Comparison of ENCODE assay signal across 12 mouse cellular contexts in genomic region chr8:86967891-86968311, GRCm38 (mm10).
DNase-seq lines count a peak whose midpoint lies in the region; ATAC-seq and TF ChIP-seq lines count a peak whose summit lies in the region.
"Had no signal": no experiment of that assay in that cellular context is flagged by ENCODE, and none has a peak within 500 bp of the region (broad histone marks: within the 10 kb centered on the region; RNA-seq: fewer than 3 reads in every experiment).

No protein-coding gene starts in this region.

- no peaks in the 10 kb centered on the region for H3K36me3 ChIP-seq in kidney, adult 2 months (ENCODE audit: control insufficient read depth, insufficient read depth, low read length)
- H3K36me3 ChIP-seq in thymus, adult 2 months (ENCODE audit: control insufficient read depth, insufficient read depth, low read length) = no peaks in the 10 kb centered on the region
- H3K36me3 ChIP-seq in intestine, embryonic 15.5 days = no peaks in the 10 kb centered on the region
- H3K36me3 ChIP-seq: limb, embryonic 12.5 days; stomach, embryonic 15.5 days had no signal

- DNase-seq in lung, postnatal 10 days = peak; percentile 2
- no peak for DNase-seq in lung, postnatal 14 days
- peak; percentile 19 to 43 for DNase-seq in adrenal gland, postnatal 36 days
- peak; percentile 41 for DNase-seq in kidney, adult 2 months
- DNase-seq in ovary, postnatal 14 days (ENCODE audit: low spot score) = peak; percentile 1
- DNase-seq in thymus, adult 2 months = no peak
- DNase-seq in right cerebral cortex, postnatal 36 days (ENCODE audit: low spot score in 2 of 2) = no peak
- DNase-seq: cerebellum, adult 9-10 months had no signal

- WGBS in kidney, adult 2 months = 14% methylated on average over 3 of the region's 3 CpGs
- WGBS in thymus, adult 2 months = 50% methylated on average over 3 of the region's 3 CpGs
- 31% methylated on average over 3 of the region's 3 CpGs for WGBS in intestine, embryonic 15.5 days

- H3K9me3 ChIP-seq in intestine, embryonic 15.5 days = no peaks in the 10 kb centered on the region
- H3K9me3 ChIP-seq: limb, embryonic 12.5 days; stomach, embryonic 15.5 days had no signal

- TF ChIP-seq POLR2A in kidney, adult 2 months (IDR thresholded peaks at IDR 0.05; ENCODE audit: low read depth, low read length) = no peak
- TF ChIP-seq POLR2A in thymus, adult 2 months (IDR thresholded peaks at IDR 0.05; ENCODE audit: control insufficient read depth, extremely low read depth, insufficient read depth, low read length, poor library complexity) = no peak

- H3K27ac ChIP-seq in kidney, adult 2 months (ENCODE audit: insufficient read depth, low read depth, low read length) = no peak overlapping the region
- H3K27ac ChIP-seq in thymus, adult 2 months (ENCODE audit: control insufficient read depth, insufficient read depth, low read length) = no peak overlapping the region
- no peak overlapping the region for H3K27ac ChIP-seq in intestine, embryonic 15.5 days
- H3K27ac ChIP-seq: limb, embryonic 12.5 days; macrophage; stomach, embryonic 15.5 days had no signal

- H3K4me2 ChIP-seq in intestine, embryonic 15.5 days (replicated peaks) = no peak overlapping the region
- H3K4me2 ChIP-seq: limb, embryonic 12.5 days; stomach, embryonic 15.5 days had no signal

- no peaks in the 10 kb centered on the region for H3K27me3 ChIP-seq in kidney, adult 2 months (replicated peaks; ENCODE audit: control insufficient read depth, insufficient read depth, low read length)
- H3K27me3 ChIP-seq in thymus, adult 2 months (ENCODE audit: control insufficient read depth, insufficient read depth, low read length) = no peaks in the 10 kb centered on the region
- no peaks in the 10 kb centered on the region for H3K27me3 ChIP-seq in intestine, embryonic 15.5 days (replicated peaks)
- H3K27me3 ChIP-seq: limb, embryonic 12.5 days; stomach, embryonic 15.5 days had no signal

- no peaks in the 10 kb centered on the region for H3K4me1 ChIP-seq in kidney, adult 2 months (ENCODE audit: control insufficient read depth, insufficient read depth, low read length)
- no peaks in the 10 kb centered on the region for H3K4me1 ChIP-seq in thymus, adult 2 months (replicated peaks; ENCODE audit: control insufficient read depth, insufficient read depth, low read length)
- H3K4me1 ChIP-seq in intestine, embryonic 15.5 days (replicated peaks) = no peaks in the 10 kb centered on the region
- H3K4me1 ChIP-seq: stomach, embryonic 15.5 days had no signal

- TF ChIP-seq CTCF in kidney, adult 2 months (conservative IDR thresholded peaks at IDR 0.05; ENCODE audit: insufficient read depth, insufficient read length, low read depth, low read length) = no peak
- TF ChIP-seq CTCF in thymus, adult 2 months (IDR thresholded peaks at IDR 0.05; ENCODE audit: borderline replicate concordance, control insufficient read depth, extremely low read depth, insufficient read depth, low read length, poor library complexity) = no peak

- H3K9ac ChIP-seq in intestine, embryonic 15.5 days = no peak overlapping the region
- H3K9ac ChIP-seq: limb, embryonic 12.5 days; stomach, embryonic 15.5 days had no signal

- no peak overlapping the region for H3K4me3 ChIP-seq in kidney, adult 2 months (ENCODE audit: insufficient read depth, low read depth, low read length)
- H3K4me3 ChIP-seq in thymus, adult 2 months (ENCODE audit: control insufficient read depth, insufficient read depth, low read length) = no peak overlapping the region
- H3K4me3 ChIP-seq in intestine, embryonic 15.5 days (replicated peaks) = no peak overlapping the region
- H3K4me3 ChIP-seq: limb, embryonic 12.5 days; stomach, embryonic 15.5 days had no signal

- no peak for ATAC-seq in intestine, embryonic 15.5 days

Comparison
In these comparisons a context has a peak if more than half of its experiments do, and no peak if none do; other contexts are left out.
1. DNase-seq: peak in lung, postnatal 10 days (single experiment), adrenal gland, postnatal 36 days (2 of 2), kidney, adult 2 months (single experiment) and ovary, postnatal 14 days (single experiment); none in lung, postnatal 14 days (single experiment), thymus, adult 2 months (single experiment) and right cerebral cortex, postnatal 36 days (0 of 2).